Mouse (Mus musculus) heart, adult 2 months (tissue): ENCODE data around the gene Cacna2d1.

ENCODE experiments used
- CTCF ChIP-seq: fragments of 200-600 bp; IDR thresholded peaks from 2 replicates; pipeline ENCODE4 v1.8.1; 2022; ENCODE audit warnings: antibody characterized with exemption, mild to moderate bottlenecking, moderate library complexity
- EP300 ChIP-seq: fragments of 200-500 bp; IDR thresholded peaks from 2 replicates; pipeline ENCODE4 v1.6.1; 2011; ENCODE audit warnings: low read depth, low read length, control low read depth; ENCODE audit not compliant: insufficient read depth

DNA sequence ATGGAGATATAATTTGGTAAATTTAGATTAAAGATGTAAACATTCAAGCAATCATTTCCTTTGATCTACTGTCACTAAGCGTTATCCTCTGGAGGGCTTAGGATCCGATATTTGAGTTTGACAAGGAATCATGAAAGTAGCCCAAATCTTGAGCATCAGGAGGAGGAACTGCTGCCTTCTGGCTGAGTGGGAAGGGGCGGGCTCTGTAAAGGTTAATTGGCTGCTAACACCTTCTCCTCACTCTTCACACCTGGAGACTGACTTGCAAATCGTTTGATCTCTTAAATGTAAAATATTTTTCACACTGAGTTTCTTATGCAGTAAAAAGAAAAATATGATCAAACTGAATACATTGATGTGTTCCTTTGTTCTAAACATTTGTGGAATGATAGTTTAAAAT lies 255.4 kb downstream of the Cacna2d1 start:
- TF ChIP-seq EP300 (no peak), CTCF (no peak)
